Mouse (Mus musculus) bone marrow, adult 2 months (tissue): ENCODE data around the gene Olfr1392. TPM values are rescaled to one million over a fixed set of nuclear protein-coding genes. Genes with fewer than 3 reads are reported as not detected.

ENCODE experiments used
- H3K27ac ChIP-seq: fragments of 200-500 bp; 2 replicates; pipeline ENCODE4 v1.5.1; 2012; ENCODE audit warnings: low read depth, mild to moderate bottlenecking, control low read depth, inconsistent platforms, low read length; ENCODE audit not compliant: control insufficient read depth, poor library complexity, insufficient read depth
- H3K4me1 ChIP-seq: fragments of 200-500 bp; 2 replicates; pipeline ENCODE4 v1.6.1; 2011; ENCODE audit warnings: low read length; ENCODE audit not compliant: control insufficient read depth, insufficient read depth
- H3K4me3 ChIP-seq: fragments of 200-500 bp; replicated peaks from 2 replicates; pipeline ENCODE3; 2011; ENCODE audit warnings: mild to moderate bottlenecking, low read depth, low read length, control low read depth; ENCODE audit not compliant: control insufficient read depth
- CTCF ChIP-seq: fragments of 200-500 bp; IDR thresholded peaks from 2 replicates; pipeline ENCODE4 v1.5.1; 2011; ENCODE audit warnings: low read length, control low read depth; ENCODE audit not compliant: control insufficient read depth, insufficient read depth
- POLR2A ChIP-seq: fragments of 200-500 bp; IDR thresholded peaks from 2 replicates; pipeline ENCODE4 v1.6.1; 2011; ENCODE audit warnings: low read depth, mild to moderate bottlenecking, control low read depth, low read length, borderline replicate concordance; ENCODE audit not compliant: control insufficient read depth
- WGBS: fragments of 180-500 bp; shearing (Covaris S2); methylation state at CpG from one replicate; pipeline ENCODE4 v1.1.7; 2018; 5-methylcytosine and 5-hydroxymethylcytosine counted together
- polyA plus RNA-seq: library from polyadenylated mRNA; stranded (reverse); fragments of >200 nt; gene quantifications from 2 replicates; pipeline ENCODE4 v1.2.4, GENCODE M21; 2011; ENCODE audit warnings: low replicate concordance; ENCODE audit not compliant: missing spikeins, insufficient read depth, insufficient read length

The Olfr1392 gene
- polyA plus RNA-seq, 1 experiment, result not detected

GRCm38 (mm10) chr11:49262286-49262685 lies 22.8 kb upstream of the Olfr1392 start:
- 93% methylated on average over 5 of the region's 5 CpGs for WGBS
- H3K4me1 ChIP-seq, result no peaks in the 10 kb centered on the region; the same call in 1 of the 2 replicates
- TF ChIP-seq POLR2A, result no peak
- TF ChIP-seq CTCF, result no peak

GRCm38 (mm10) chr11:49263149-49263548 lies 21.9 kb upstream of the Olfr1392 start:
- 82% methylated on average over 6 of the region's 6 CpGs for WGBS

More at GRCm38 (mm10) chr11:49262286-49262685, 22.8 kb upstream of the Olfr1392 start:
- H3K27ac ChIP-seq, result no peak overlapping the region
- no peak overlapping the region for H3K4me3 ChIP-seq

GRCm38 (mm10) chr11:49264081-49264480 lies 21.0 kb upstream of the Olfr1392 start:
- WGBS, result 86% methylated on average over 7 of the region's 7 CpGs
- no peak overlapping the region for H3K27ac ChIP-seq
- H3K4me3 ChIP-seq, result no peak overlapping the region

More at GRCm38 (mm10) chr11:49263149-49263548, 21.9 kb upstream of the Olfr1392 start:
- no peak overlapping the region for H3K27ac ChIP-seq
- H3K4me1 ChIP-seq, result no peaks in the 10 kb centered on the region; the same call in 1 of the 2 replicates
- TF ChIP-seq POLR2A, result no peak
- no peak for TF ChIP-seq CTCF
- no peak overlapping the region for H3K4me3 ChIP-seq

GRCm38 (mm10) chr11:49264622-49265021 lies 20.5 kb upstream of the Olfr1392 start:
- Histone ChIP-seq H3K4me3 (no peak overlapping the region), H3K27ac (no peak overlapping the region), H3K4me1 (no peaks in the 10 kb centered on the region; the same call in 1 of the 2 replicates)
- 68% methylated on average over 11 of the region's 11 CpGs for WGBS
- TF ChIP-seq CTCF (no peak), POLR2A (no peak)

More at GRCm38 (mm10) chr11:49264081-49264480, 21.0 kb upstream of the Olfr1392 start:
- H3K4me1 ChIP-seq, result no peaks in the 10 kb centered on the region; the same call in 1 of the 2 replicates
- TF ChIP-seq CTCF (no peak), POLR2A (no peak)

GRCm38 (mm10) chr11:49265101-49265500 lies 20.0 kb upstream of the Olfr1392 start:
- WGBS, result 82% methylated on average over 8 of the region's 8 CpGs
- no peak for TF ChIP-seq POLR2A
- no peak for TF ChIP-seq CTCF
- Histone ChIP-seq H3K27ac (no peak overlapping the region), H3K4me3 (no peak overlapping the region), H3K4me1 (no peaks in the 10 kb centered on the region; the same call in 1 of the 2 replicates)

- no peak for TF ChIP-seq POLR2A
- TF ChIP-seq CTCF, result no peak
- H3K4me1 ChIP-seq, result no peaks in the 10 kb centered on the region
- H3K4me3 ChIP-seq, result no peak overlapping the region
- 80% methylated on average over 6 of the region's 6 CpGs for WGBS
- no peak overlapping the region for H3K27ac ChIP-seq
Observed at GRCm38 (mm10) chr11:49266671-49267070, 18.4 kb upstream of the Olfr1392 start.

GRCm38 (mm10) chr11:49267316-49267715 lies 17.8 kb upstream of the Olfr1392 start:
- WGBS, result 89% methylated on average over 10 of the region's 10 CpGs
- Histone ChIP-seq H3K4me3 (no peak overlapping the region), H3K27ac (no peak overlapping the region), H3K4me1 (no peaks in the 10 kb centered on the region)
- TF ChIP-seq CTCF (no peak), POLR2A (no peak)

GRCm38 (mm10) chr11:49267970-49268579 lies 17.0 kb upstream of the Olfr1392 start:
- 89% methylated on average over 15 of the region's 15 CpGs for WGBS
- no peak overlapping the region for H3K27ac ChIP-seq

More at GRCm38 (mm10) chr11:49267970-49268579, 17.0 kb upstream of the Olfr1392 start:
- Histone ChIP-seq H3K4me1 (no peaks in the 10 kb centered on the region), H3K4me3 (no peak overlapping the region)
- no peak for TF ChIP-seq CTCF
- no peak for TF ChIP-seq POLR2A
